Mouse (Mus musculus) myocyte (in vitro differentiated cells): Measurements from ENCODE around the gene Ric1. TPM values are rescaled to one million over a fixed set of nuclear protein-coding genes. Genes with fewer than 3 reads are reported as not detected.

Experiments
- H3K27me3 ChIP-seq: one replicate; pipeline ENCODE4 v1.6.1; 2011; ENCODE audit not compliant: control insufficient read depth, insufficient read depth, insufficient read length
- H3K36me3 ChIP-seq: one replicate; pipeline ENCODE4 v1.6.1; 2011; ENCODE audit not compliant: control insufficient read depth, insufficient read depth
- H3K4me2 ChIP-seq: one replicate; pipeline ENCODE4 v1.6.1; 2011; ENCODE audit warnings: low read depth, control low read depth
- H3K4me3 ChIP-seq: one replicate; pipeline ENCODE4 v1.5.1; 2011; ENCODE audit warnings: mild to moderate bottlenecking, control low read depth, moderate library complexity
- H3K79me2 ChIP-seq: one replicate; pipeline ENCODE4 v1.6.1; 2011; ENCODE audit not compliant: control insufficient read depth, insufficient read depth
- H3ac ChIP-seq: one replicate; pipeline ENCODE4 v1.6.1; 2011; ENCODE audit not compliant: control insufficient read depth, insufficient read length
- CEBPB ChIP-seq: IDR thresholded peaks from 2 replicates; pipeline ENCODE4 v1.6.1; 2011; ENCODE audit warnings: mild to moderate bottlenecking, moderate library complexity; ENCODE audit not compliant: poor library complexity, insufficient read depth, severe bottlenecking
- E2F4 ChIP-seq: IDR thresholded peaks from one replicate; pipeline ENCODE4 v1.6.1; 2011; ENCODE audit warnings: mild to moderate bottlenecking, control low read depth, moderate library complexity; ENCODE audit not compliant: insufficient read depth
- MAX ChIP-seq: IDR thresholded peaks from one replicate; pipeline ENCODE4 v1.6.1; 2011; ENCODE audit warnings: low read depth, mild to moderate bottlenecking, control low read depth
- MYOD1 ChIP-seq, 3 experiments: IDR thresholded peaks; one replicate each; pipeline ENCODE4 v1.6.1; 2011; ENCODE audit warnings: control low read depth in 2 of 3, low read depth in 2 of 3, mild to moderate bottlenecking in 2 of 3, moderate library complexity in 1 of 3; ENCODE audit not compliant: insufficient read length in 2 of 3, control insufficient read depth in 1 of 3
- MYOG ChIP-seq, 3 experiments: IDR thresholded peaks; one replicate each; pipeline ENCODE4 v1.6.1; 2011; ENCODE audit warnings: control low read depth in 2 of 3, low read depth in 2 of 3, mild to moderate bottlenecking in 2 of 3; ENCODE audit not compliant: insufficient read length in 2 of 3, control insufficient read depth in 1 of 3, insufficient read depth in 1 of 3
- POLR2A ChIP-seq: IDR thresholded peaks from one replicate; pipeline ENCODE4 v1.6.1; 2011; ENCODE audit warnings: low read depth, mild to moderate bottlenecking, control low read depth, moderate library complexity; ENCODE audit not compliant: insufficient read length
- POLR2AphosphoS2 ChIP-seq: IDR thresholded peaks from one replicate; pipeline ENCODE4 v1.6.1; 2011; ENCODE audit warnings: low read depth, control low read depth; ENCODE audit not compliant: insufficient read length
- REST ChIP-seq: IDR thresholded peaks from one replicate; pipeline ENCODE4 v1.6.1; 2011; ENCODE audit warnings: mild to moderate bottlenecking, control low read depth, moderate library complexity; ENCODE audit not compliant: insufficient read depth, insufficient read length
- SRF ChIP-seq: IDR thresholded peaks from one replicate; pipeline ENCODE4 v1.6.1; 2011; ENCODE audit warnings: low read depth; ENCODE audit not compliant: control insufficient read depth, insufficient read length
- TCF12 ChIP-seq: IDR thresholded peaks from one replicate; pipeline ENCODE4 v1.6.1; 2011; ENCODE audit warnings: mild to moderate bottlenecking, control low read depth; ENCODE audit not compliant: poor library complexity, insufficient read depth, severe bottlenecking
- TCF3 ChIP-seq: IDR thresholded peaks from one replicate; pipeline ENCODE4 v1.6.1; 2011; ENCODE audit warnings: low read depth, control low read depth; ENCODE audit not compliant: insufficient read length
- USF1 ChIP-seq: IDR thresholded peaks from one replicate; pipeline ENCODE4 v1.6.1; 2011; ENCODE audit warnings: low read depth, mild to moderate bottlenecking, control low read depth, moderate library complexity
- polyA plus RNA-seq: library from polyadenylated mRNA; unstranded; fragments of >200 nt; fragmentation: generic; extraction: Trizol; gene quantifications from one replicate; pipeline ENCODE4 v1.2.1, GENCODE M21; 2012; ENCODE audit warnings: missing spikeins

Ric1 gene
- polyA plus RNA-seq, 1 experiment = 7.2 TPM

DNA sequence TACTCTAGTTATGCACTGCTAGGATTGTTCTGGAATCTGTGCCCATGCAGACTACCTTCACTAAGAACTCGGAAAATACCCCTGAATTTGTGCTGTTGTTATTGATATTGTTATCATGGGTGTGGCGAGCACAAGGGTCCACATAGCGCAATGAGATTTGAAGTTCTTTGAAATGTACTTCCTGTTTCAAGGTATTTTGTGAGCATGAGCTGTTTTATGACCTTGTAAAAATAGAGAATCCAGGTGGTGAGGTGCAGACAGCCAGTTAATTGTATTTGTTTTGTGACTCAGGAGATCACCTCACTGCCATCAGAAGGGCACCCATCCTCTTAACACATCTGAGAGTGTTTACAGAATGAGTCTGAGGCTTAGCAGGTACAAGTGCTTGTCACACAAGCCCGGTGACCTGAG is 46.9 kb upstream of the Ric1 start:
- Histone ChIP-seq H3K79me2 (no peaks in the 10 kb centered on the region), H3K4me3 (no peak overlapping the region), H3ac (no peak overlapping the region), H3K27me3 (peaks cover 22% of the 10 kb centered on the region), H3K36me3 (no peaks in the 10 kb centered on the region), H3K4me2 (no peak overlapping the region)
- TF ChIP-seq USF1 (no peak), TCF12 (no peak), SRF (no peak), REST (no peak), MYOG (IDR thresholded peaks at IDR 0.05; ENCODE audit: control insufficient read depth in 1 of 3, insufficient read depth in 1 of 3, insufficient read length in 2 of 3, low read depth in 2 of 3) (no peak), POLR2A (no peak)

DNA sequence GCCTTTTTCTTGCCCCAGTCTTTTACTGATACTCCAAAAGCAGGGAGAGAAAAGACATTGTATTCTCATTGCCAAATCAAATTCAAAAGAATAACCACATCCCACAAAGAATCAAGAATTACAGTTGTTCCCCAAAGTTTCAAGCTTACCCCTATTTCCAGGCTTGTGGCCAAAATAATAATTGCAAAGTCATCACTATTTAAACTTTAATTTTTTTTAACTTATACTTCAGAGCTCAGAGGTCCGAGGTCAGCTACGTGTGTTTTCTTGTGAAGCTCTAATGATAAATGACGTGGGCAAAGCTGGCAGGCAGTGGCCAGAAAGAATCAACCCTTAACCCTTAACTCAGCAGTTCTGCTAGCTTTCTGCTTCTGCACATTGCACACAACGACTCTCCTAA is 43.5 kb upstream of the Ric1 start:
- Histone ChIP-seq H3K27me3 (peaks cover 21% of the 10 kb centered on the region), H3K36me3 (no peaks in the 10 kb centered on the region), H3K4me2 (no peak overlapping the region), H3K79me2 (no peaks in the 10 kb centered on the region), H3ac (no peak overlapping the region), H3K4me3 (no peak overlapping the region)
- TF ChIP-seq SRF (no peak), MYOG (IDR thresholded peaks at IDR 0.05; ENCODE audit: control insufficient read depth in 1 of 3, insufficient read depth in 1 of 3, insufficient read length in 2 of 3, low read depth in 2 of 3) (no peak), E2F4 (no peak), USF1 (no peak), TCF12 (no peak), REST (no peak), TCF3 (no peak), POLR2A (no peak), MYOD1 (IDR thresholded peaks at IDR 0.05; ENCODE audit: control insufficient read depth in 1 of 3, insufficient read length in 2 of 3, low read depth in 2 of 3) (no peak), MAX (no peak), POLR2AphosphoS2 (no peak), CEBPB (no peak)

DNA sequence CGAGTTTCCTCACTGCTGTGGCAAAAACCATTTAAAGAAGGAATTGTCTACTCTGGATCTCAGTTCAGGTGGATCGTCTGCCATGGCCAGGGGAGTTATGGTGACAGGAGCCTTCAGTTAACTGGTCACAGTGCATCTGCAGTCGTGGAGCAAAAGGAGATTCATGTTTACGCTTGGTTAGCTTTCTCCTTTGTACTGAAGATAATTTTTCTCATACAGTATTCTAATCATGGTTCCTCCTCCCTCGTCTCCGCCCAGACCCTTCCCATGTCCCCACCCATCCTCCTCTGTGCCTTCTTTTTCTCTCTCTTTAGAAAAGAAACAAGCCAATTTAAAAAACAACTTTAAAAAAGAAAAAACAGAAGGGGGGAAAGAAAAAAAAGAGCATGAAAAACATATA is 40.5 kb upstream of the Ric1 start:
- TF ChIP-seq CEBPB = no peak
- peaks cover 4% of the 10 kb centered on the region for H3K27me3 ChIP-seq
- no peak overlapping the region for H3ac ChIP-seq
- no peak overlapping the region for H3K4me3 ChIP-seq
- H3K36me3 ChIP-seq = no peaks in the 10 kb centered on the region
- H3K4me2 ChIP-seq = no peak overlapping the region
- no peaks in the 10 kb centered on the region for H3K79me2 ChIP-seq

DNA sequence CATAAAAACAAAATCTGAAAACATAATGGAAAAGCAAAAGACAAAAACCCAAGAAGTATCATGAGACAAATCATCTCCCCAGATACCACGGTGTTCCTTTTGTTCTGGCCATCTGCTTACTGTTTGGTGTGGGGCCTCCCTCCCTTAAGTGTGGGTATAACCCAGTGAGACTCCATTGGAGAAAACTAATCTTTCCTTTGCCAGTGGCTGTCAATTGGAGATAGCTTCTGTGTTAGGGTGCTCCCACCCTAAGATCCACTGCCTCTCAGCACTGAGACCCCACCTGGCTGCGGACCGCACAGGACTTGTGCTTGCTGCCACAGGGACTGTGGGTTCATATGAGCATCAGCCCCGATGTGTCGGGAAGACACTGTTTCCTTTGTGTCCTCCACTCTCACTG is 39.9 kb upstream of the Ric1 start:
- no peak overlapping the region for H3ac ChIP-seq
- H3K4me2 ChIP-seq = no peak overlapping the region
- TF ChIP-seq MYOD1 (IDR thresholded peaks at IDR 0.05; ENCODE audit: control insufficient read depth in 1 of 3, insufficient read length in 2 of 3, low read depth in 2 of 3) = no peak
- TF ChIP-seq POLR2AphosphoS2 = no peak
- TF ChIP-seq USF1 = no peak
- TF ChIP-seq MYOG (IDR thresholded peaks at IDR 0.05; ENCODE audit: control insufficient read depth in 1 of 3, insufficient read depth in 1 of 3, insufficient read length in 2 of 3, low read depth in 2 of 3) = no peak
- no peak for TF ChIP-seq E2F4
- no peak for TF ChIP-seq TCF12
- TF ChIP-seq SRF = no peak
- TF ChIP-seq TCF3 = no peak
- TF ChIP-seq MAX = no peak
- no peak overlapping the region for H3K4me3 ChIP-seq
- H3K79me2 ChIP-seq = no peaks in the 10 kb centered on the region
- H3K27me3 ChIP-seq = peaks cover 4% of the 10 kb centered on the region
- H3K36me3 ChIP-seq = no peaks in the 10 kb centered on the region

DNA sequence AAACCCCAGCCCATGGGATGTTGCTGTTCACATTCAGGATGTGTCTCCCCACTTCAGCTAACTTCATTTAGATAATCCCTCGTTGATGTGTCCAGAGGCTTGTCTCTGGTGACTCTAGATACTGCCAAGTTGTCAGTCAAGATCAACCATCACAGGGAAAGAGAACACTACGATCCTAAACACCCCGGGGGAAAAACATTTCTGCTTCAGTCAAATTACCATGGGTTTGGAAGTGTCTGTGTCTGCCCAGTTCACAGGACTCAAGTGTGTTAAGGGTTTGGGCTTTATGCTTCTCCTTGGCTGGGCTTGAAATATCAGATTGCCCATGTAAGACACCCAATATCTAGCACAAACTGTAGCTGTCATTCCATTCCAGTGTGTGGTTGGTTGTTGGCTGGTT is 39.4 kb upstream of the Ric1 start:
- Histone ChIP-seq H3K4me2 (no peak overlapping the region), H3K36me3 (no peaks in the 10 kb centered on the region), H3K4me3 (no peak overlapping the region), H3K27me3 (peaks cover 4% of the 10 kb centered on the region), H3ac (no peak overlapping the region), H3K79me2 (no peaks in the 10 kb centered on the region)
- TF ChIP-seq MYOG (IDR thresholded peaks at IDR 0.05; ENCODE audit: control insufficient read depth in 1 of 3, insufficient read depth in 1 of 3, insufficient read length in 2 of 3, low read depth in 2 of 3) (no peak), TCF12 (no peak), SRF (no peak), POLR2AphosphoS2 (no peak), USF1 (no peak), REST (no peak), E2F4 (no peak), MAX (no peak), CEBPB (no peak), MYOD1 (IDR thresholded peaks at IDR 0.05; ENCODE audit: control insufficient read depth in 1 of 3, insufficient read length in 2 of 3, low read depth in 2 of 3) (no peak)
